Mouse (Mus musculus) CH12.LX (cell line): ENCODE measurements around the gene Wscd1. TPM values are rescaled to one million over a fixed set of nuclear protein-coding genes. Genes with fewer than 3 reads are reported as not detected.

ENCODE experiments used
- DNase-seq: peaks from one replicate; pipeline ENCODE4 v3.0.0-alpha.2; 2013; ENCODE audit errors: extremely low read depth
- H3K27ac ChIP-seq: 2 replicates; pipeline ENCODE4 v1.5.1; 2012; ENCODE audit warnings: low read depth, mild to moderate bottlenecking, control low read depth, moderate library complexity; ENCODE audit not compliant: insufficient read depth
- H3K27me3 ChIP-seq: replicated peaks from 2 replicates; pipeline ENCODE3; 2012; ENCODE audit warnings: inconsistent platforms
- H3K36me3 ChIP-seq, 2 experiments: replicated peaks in 1 of 2; 2 replicates each; pipeline versions ENCODE3 to v1.6.1; 2012; ENCODE audit warnings: inconsistent platforms in 1 of 2, low read length in 1 of 2, mild to moderate bottlenecking in 1 of 2, mixed read lengths in 1 of 2, moderate library complexity in 1 of 2; ENCODE audit not compliant: control insufficient read depth in 1 of 2, insufficient read depth in 1 of 2
- H3K4me1 ChIP-seq, 2 experiments: 2 replicates each; pipeline ENCODE4 v1.6.1; 2012; ENCODE audit warnings: inconsistent platforms in 1 of 2, moderate library complexity in 1 of 2; ENCODE audit not compliant: insufficient read depth in 2 of 2, control insufficient read depth in 1 of 2
- H3K4me2 ChIP-seq: 2 replicates; pipeline ENCODE4 v1.6.1; 2012; ENCODE audit warnings: low read depth, mild to moderate bottlenecking, control low read depth; ENCODE audit not compliant: poor library complexity, insufficient read depth, severe bottlenecking
- H3K4me3 ChIP-seq, 3 experiments: fragments of 150-350 bp in 1 of 3; sonication (generic) in 1 of 3; replicated peaks in 1 of 3; 2 replicates each; pipeline versions ENCODE3 to v1.5.1; 2011 to 2012; ENCODE audit warnings: low read depth in 2 of 3, low read length in 2 of 3, mild to moderate bottlenecking in 2 of 3, moderate library complexity in 2 of 3, control low read depth in 1 of 3, improper control_type of control experiment in 1 of 3, inconsistent platforms in 1 of 3, mixed read lengths in 1 of 3; ENCODE audit not compliant: poor library complexity in 1 of 3
- H3K79me2 ChIP-seq: replicated peaks from 2 replicates; pipeline ENCODE4 v1.6.1; 2012; ENCODE audit warnings: mild to moderate bottlenecking, moderate library complexity; ENCODE audit not compliant: control insufficient read depth, poor library complexity, insufficient read depth, severe bottlenecking; ENCODE audit errors: extremely low read depth
- H3K9ac ChIP-seq: 2 replicates; pipeline ENCODE4 v1.6.1; 2012; ENCODE audit warnings: low read depth, mild to moderate bottlenecking, control low read depth, moderate library complexity; ENCODE audit not compliant: insufficient read depth
- H3K9me3 ChIP-seq: replicated peaks from 2 replicates; pipeline ENCODE3; 2012; ENCODE audit warnings: low read length, inconsistent platforms, mixed read lengths
- CTCF ChIP-seq, 2 experiments: IDR thresholded peaks in 1 of 2; conservative IDR thresholded peaks in 1 of 2; 2 replicates each; pipeline ENCODE4 v1.5.1; 2011 to 2012; ENCODE audit warnings: low read depth in 2 of 2, low read length in 2 of 2, improper control_type of control experiment in 1 of 2, inconsistent platforms in 1 of 2, mild to moderate bottlenecking in 1 of 2, moderate library complexity in 1 of 2
- ELF1 ChIP-seq: IDR thresholded peaks from 2 replicates; pipeline ENCODE4 v1.6.1; 2014; ENCODE audit warnings: low read depth, mild to moderate bottlenecking, inconsistent platforms, low read length, improper control_type of control experiment
- HCFC1 ChIP-seq: IDR thresholded peaks from 2 replicates; pipeline ENCODE4 v1.6.1; 2012; ENCODE audit warnings: low read depth, mild to moderate bottlenecking, inconsistent platforms, low read length, improper control_type of control experiment
- JUN ChIP-seq: IDR thresholded peaks from 2 replicates; pipeline ENCODE4 v1.6.1; 2011; ENCODE audit warnings: low read depth, mild to moderate bottlenecking, low read length, improper control_type of control experiment, moderate library complexity; ENCODE audit not compliant: insufficient read depth
- JUND ChIP-seq: conservative IDR thresholded peaks from 2 replicates; pipeline ENCODE4 v1.6.1; 2011; ENCODE audit warnings: low read depth, low read length, improper control_type of control experiment
- KAT2A ChIP-seq: IDR thresholded peaks from 2 replicates; pipeline ENCODE4 v1.6.1; 2012; ENCODE audit warnings: low read length, improper control_type of control experiment, inconsistent platforms; ENCODE audit not compliant: insufficient replicate concordance
- MAFK ChIP-seq: IDR thresholded peaks from 2 replicates; pipeline ENCODE4 v1.6.1; 2011; ENCODE audit warnings: low read length, improper control_type of control experiment; ENCODE audit not compliant: insufficient replicate concordance
- MAX ChIP-seq: IDR thresholded peaks from 2 replicates; pipeline ENCODE4 v1.6.1; 2011; ENCODE audit warnings: low read length, improper control_type of control experiment
- MAZ ChIP-seq: IDR thresholded peaks from 2 replicates; pipeline ENCODE4 v1.6.1; 2012; ENCODE audit warnings: low read depth, mild to moderate bottlenecking, inconsistent platforms, low read length, improper control_type of control experiment, moderate library complexity
- MEF2A ChIP-seq: IDR thresholded peaks from 2 replicates; pipeline ENCODE4 v1.6.1; 2014; ENCODE audit warnings: low read depth, mild to moderate bottlenecking, inconsistent platforms, low read length, improper control_type of control experiment, borderline replicate concordance
- MXI1 ChIP-seq: IDR thresholded peaks from 2 replicates; pipeline ENCODE4 v1.6.1; 2011; ENCODE audit warnings: mild to moderate bottlenecking, low read depth, low read length, improper control_type of control experiment
- SIN3A ChIP-seq: IDR thresholded peaks from 2 replicates; pipeline ENCODE4 v1.6.1; 2012; ENCODE audit warnings: low read length, improper control_type of control experiment, inconsistent platforms
- TCF12 ChIP-seq: IDR thresholded peaks from 2 replicates; pipeline ENCODE4 v1.6.1; 2014; ENCODE audit warnings: low read depth, mild to moderate bottlenecking, inconsistent platforms, low read length, improper control_type of control experiment
- ZNF384 ChIP-seq: IDR thresholded peaks from 2 replicates; pipeline ENCODE4 v1.6.1; 2012; ENCODE audit warnings: low read depth, low read length, improper control_type of control experiment, inconsistent platforms
- dilution Hi-C: fragments of 300-500 bp; cut with MboI; formaldehyde crosslinking; loops from 2 replicates; pipeline ENCODE4 v1.14.3; 2020; ENCODE audit warnings: low sequenced_read_pairs; ENCODE audit not compliant: extremely low pct_unique_long_range_greater_than_20kb, extremely low pct_ligation_motif_present
- in situ Hi-C: fragments of 300-500 bp; cut with MboI; formaldehyde crosslinking; loops from 3 replicates; pipeline ENCODE4 v1.14.3; 2019; ENCODE audit warnings: low sequenced_read_pairs, low pct_ligation_motif_present, low pct_unique_long_range_greater_than_20kb, mixed read lengths
- polyA plus RNA-seq: library from polyadenylated mRNA; unstranded; fragments of >175 nt; gene quantifications from 2 replicates; pipeline ENCODE4 v1.2.1, GENCODE M21; 2012; ENCODE audit warnings: low read depth; ENCODE audit not compliant: insufficient read length
- total RNA-seq, 2 experiments: library from RNA; depleted of rRNA; stranded (reverse); fragments of 300-350 nt in 1 of 2; fragments of >200 nt in 1 of 2; gene quantifications; 2 replicates each; pipeline ENCODE4 v1.2.3; 2012 to 2014

Gene Wscd1
- total and polyA plus RNA-seq, 3 experiments = not detected

GRCm38 (mm10) chr11:71763154-71763553 is 13.4 kb downstream of the Wscd1 start:
- dilution Hi-C loops (no loop called here), in situ Hi-C loops (no loop called here)
- Histone ChIP-seq H3K79me2 (no peaks in the 10 kb centered on the region), H3K27me3 (peaks cover 99% of the 10 kb centered on the region), H3K27ac (no peak overlapping the region), H3K4me2 (no peak overlapping the region), H3K36me3 (no peaks in the 10 kb centered on the region), H3K9ac (no peak overlapping the region), H3K4me3 (no peak overlapping the region), H3K9me3 (no peaks in the 10 kb centered on the region), H3K4me1 (no peaks in the 10 kb centered on the region)
- TF ChIP-seq HCFC1 (no peak), KAT2A (no peak), ZNF384 (no peak), ELF1 (no peak), CTCF (conservative IDR thresholded peaks at IDR 0.05 in 1 of 2, IDR thresholded peaks at IDR 0.05 in 1 of 2; ENCODE audit: low read depth in 2 of 2, low read length in 2 of 2) (no peak), MAX (no peak), JUN (no peak), JUND (no peak), TCF12 (no peak), MAFK (no peak)
- no peak for DNase-seq

GRCm38 (mm10) chr11:71763651-71764275 is 14.0 kb downstream of the Wscd1 start:
- H3K9ac ChIP-seq = no peak overlapping the region
- dilution Hi-C loops (no loop called here), in situ Hi-C loops (no loop called here)
- no peaks in the 10 kb centered on the region for H3K9me3 ChIP-seq
- no peak for DNase-seq
- H3K4me2 ChIP-seq = no peak overlapping the region
- no peak overlapping the region for H3K27ac ChIP-seq
- TF ChIP-seq HCFC1 (no peak), JUN (no peak), MEF2A (no peak), SIN3A (no peak), ELF1 (no peak), MAFK (no peak), MXI1 (no peak), KAT2A (no peak), CTCF (conservative IDR thresholded peaks at IDR 0.05 in 1 of 2, IDR thresholded peaks at IDR 0.05 in 1 of 2; ENCODE audit: low read depth in 2 of 2, low read length in 2 of 2) (no peak), MAZ (no peak), ZNF384 (no peak)
- peaks cover 99% of the 10 kb centered on the region for H3K27me3 ChIP-seq
- H3K79me2 ChIP-seq = no peaks in the 10 kb centered on the region
- H3K4me1 ChIP-seq = no peaks in the 10 kb centered on the region
- H3K4me3 ChIP-seq = no peak overlapping the region
- H3K36me3 ChIP-seq = no peaks in the 10 kb centered on the region
